Mouse (Mus musculus) hindbrain, embryonic 12.5 days (tissue): ENCODE results near the gene Adgrf3. TPM values are rescaled to one million over a fixed set of nuclear protein-coding genes. Genes with fewer than 3 reads are reported as not detected.
"Not testable (repeated sequence)": the region's sequence is repeated elsewhere in the genome, so short reads cannot be mapped to it uniquely, and the experiment has no call there.

Experiments used
- ATAC-seq: fragments of 200-750 bp; cut with Nextera tagmentation; 2 replicates; pipeline ENCODE4 v1.8.0; 2017; ENCODE audit warnings: moderate TSS enrichment; ENCODE audit not compliant: low FRiP score
- H3K27ac ChIP-seq: fragments of 300-500 bp; sonication (generic); 2 replicates; pipeline ENCODE4 v1.5.1; 2016; ENCODE audit warnings: mild to moderate bottlenecking
- H3K27me3 ChIP-seq: fragments of 300-500 bp; sonication (generic); 2 replicates; pipeline ENCODE4 v1.6.1; 2016; ENCODE audit warnings: mild to moderate bottlenecking
- H3K36me3 ChIP-seq: fragments of 300-500 bp; sonication (generic); 2 replicates; pipeline ENCODE4 v1.6.1; 2016; ENCODE audit warnings: mild to moderate bottlenecking
- H3K4me1 ChIP-seq: fragments of 300-500 bp; sonication (generic); 2 replicates; pipeline ENCODE4 v1.6.1; 2016
- H3K4me2 ChIP-seq: fragments of 300-500 bp; sonication (generic); replicated peaks from 2 replicates; pipeline ENCODE4 v1.6.1; 2016; ENCODE audit warnings: mild to moderate bottlenecking
- H3K4me3 ChIP-seq: fragments of 300-500 bp; sonication (generic); 2 replicates; pipeline ENCODE4 v1.5.1; 2016; ENCODE audit warnings: mild to moderate bottlenecking
- H3K9ac ChIP-seq: fragments of 300-500 bp; sonication (generic); 2 replicates; pipeline ENCODE4 v1.6.1; 2016; ENCODE audit warnings: mild to moderate bottlenecking, moderate library complexity
- H3K9me3 ChIP-seq: fragments of 300-500 bp; sonication (generic); replicated peaks from 2 replicates; pipeline ENCODE4 v1.6.1; 2016; ENCODE audit warnings: mild to moderate bottlenecking
- WGBS: fragments of 180-500 bp; shearing (Covaris S2); methylation state at CpG from one replicate; pipeline ENCODE4 v1.1.7; 2016; 5-methylcytosine and 5-hydroxymethylcytosine counted together
- polyA plus RNA-seq: library from polyadenylated mRNA; unstranded; fragments of >200 nt; fragmentation: Nextera tagmentation; extraction: Ambion mirVana; gene quantifications from 2 replicates; pipeline ENCODE4 v1.2.1, GENCODE M21; 2016

Gene Adgrf3
- polyA plus RNA-seq, 1 experiment from 2014 or later = not detected

GRCm38 (mm10) chr5:30222681-30223080 is 17.2 kb upstream of the Adgrf3 start:
- Histone ChIP-seq H3K27ac (no peak overlapping the region), H3K9ac (no peak overlapping the region), H3K27me3 (no peaks in the 10 kb centered on the region), H3K4me1 (no peaks in the 10 kb centered on the region), H3K4me2 (no peak overlapping the region), H3K9me3 (no peaks in the 10 kb centered on the region), H3K4me3 (no peak overlapping the region), H3K36me3 (no peaks in the 10 kb centered on the region)
- WGBS = 96% methylated on average over 8 of the region's 8 CpGs
- no peak for ATAC-seq

GRCm38 (mm10) chr5:30220666-30221065 is 15.1 kb upstream of the Adgrf3 start:
- Histone ChIP-seq H3K4me3 (no peak overlapping the region), H3K4me2 (no peak overlapping the region), H3K4me1 (no peaks in the 10 kb centered on the region), H3K27me3 (no peaks in the 10 kb centered on the region), H3K9me3 (no peaks in the 10 kb centered on the region), H3K27ac (no peak overlapping the region), H3K9ac (no peak overlapping the region), H3K36me3 (no peaks in the 10 kb centered on the region)
- no peak for ATAC-seq
- 87% methylated on average over 8 of the region's 8 CpGs for WGBS

GRCm38 (mm10) chr5:30219715-30220114 is 14.2 kb upstream of the Adgrf3 start:
- Histone ChIP-seq H3K9ac (no peak overlapping the region), H3K4me1 (no peaks in the 10 kb centered on the region), H3K4me2 (no peak overlapping the region), H3K9me3 (no peaks in the 10 kb centered on the region), H3K36me3 (no peaks in the 10 kb centered on the region), H3K27me3 (no peaks in the 10 kb centered on the region), H3K4me3 (no peak overlapping the region), H3K27ac (no peak overlapping the region)
- no peak for ATAC-seq
- 90% methylated on average over 2 of the region's 2 CpGs for WGBS

- no peaks in the 10 kb centered on the region for H3K27me3 ChIP-seq
- H3K27ac ChIP-seq = no peak overlapping the region
- H3K9me3 ChIP-seq = no peaks in the 10 kb centered on the region
- no peaks in the 10 kb centered on the region for H3K4me1 ChIP-seq
- ATAC-seq = no peak
- no peak overlapping the region for H3K9ac ChIP-seq
- no peaks in the 10 kb centered on the region for H3K36me3 ChIP-seq
- H3K4me2 ChIP-seq = no peak overlapping the region
- no peak overlapping the region for H3K4me3 ChIP-seq
- 81% methylated on average over 5 of the region's 5 CpGs for WGBS
These were observed 10.4 kb upstream of the Adgrf3 start for GRCm38 (mm10) chr5:30215970-30216369.

- Histone ChIP-seq H3K4me1 (no peaks in the 10 kb centered on the region), H3K4me2 (no peak overlapping the region), H3K36me3 (no peaks in the 10 kb centered on the region), H3K9ac (no peak overlapping the region), H3K4me3 (no peak overlapping the region), H3K9me3 (no peaks in the 10 kb centered on the region), H3K27ac (no peak overlapping the region), H3K27me3 (no peaks in the 10 kb centered on the region)
- 19% methylated on average over 4 of the region's 4 CpGs for WGBS
- ATAC-seq = no peak
These were observed 9.4 kb upstream of the Adgrf3 start for GRCm38 (mm10) chr5:30214889-30215288.

GRCm38 (mm10) chr5:30210758-30211157 is 5.2 kb upstream of the Adgrf3 start:
- not testable (repeated sequence) for H3K4me3 ChIP-seq, H3K27ac ChIP-seq, H3K9me3 ChIP-seq, H3K4me1 ChIP-seq, H3K27me3 ChIP-seq, ATAC-seq, H3K36me3 ChIP-seq, H3K9ac ChIP-seq, H3K4me2 ChIP-seq
- 91% methylated on average over 5 of the region's 5 CpGs for WGBS

GRCm38 (mm10) chr5:30207276-30207675 is 1.8 kb upstream of the Adgrf3 start:
- Histone ChIP-seq H3K4me1 (no peaks in the 10 kb centered on the region), H3K9me3 (no peaks in the 10 kb centered on the region), H3K27ac (no peak overlapping the region), H3K36me3 (no peaks in the 10 kb centered on the region), H3K4me3 (no peak overlapping the region), H3K27me3 (no peaks in the 10 kb centered on the region), H3K9ac (no peak overlapping the region), H3K4me2 (no peak overlapping the region)
- no peak for ATAC-seq
- 71% methylated on average over 6 of the region's 6 CpGs for WGBS

GRCm38 (mm10) chr5:30205034-30205433 is 488 bp downstream of the Adgrf3 start:
- no peaks in the 10 kb centered on the region for H3K4me1 ChIP-seq
- no peak overlapping the region for H3K9ac ChIP-seq
- H3K4me3 ChIP-seq = no peak overlapping the region
- H3K4me2 ChIP-seq = no peak overlapping the region
- H3K9me3 ChIP-seq = no peaks in the 10 kb centered on the region
- WGBS = 68% methylated on average over 3 of the region's 3 CpGs
- H3K36me3 ChIP-seq = no peaks in the 10 kb centered on the region
- no peaks in the 10 kb centered on the region for H3K27me3 ChIP-seq
- ATAC-seq = no peak
- H3K27ac ChIP-seq = no peak overlapping the region

GRCm38 (mm10) chr5:30204441-30204840 is 1.1 kb downstream of the Adgrf3 start:
- Histone ChIP-seq H3K27me3 (no peaks in the 10 kb centered on the region), H3K27ac (no peak overlapping the region), H3K4me3 (no peak overlapping the region), H3K4me2 (no peak overlapping the region), H3K4me1 (no peaks in the 10 kb centered on the region), H3K36me3 (no peaks in the 10 kb centered on the region), H3K9ac (no peak overlapping the region), H3K9me3 (no peaks in the 10 kb centered on the region)
- ATAC-seq = no peak
- 56% methylated on average over 1 of the region's 1 CpGs for WGBS

- no peak overlapping the region for H3K4me3 ChIP-seq
- 83% methylated on average over 10 of the region's 10 CpGs for WGBS
- no peaks in the 10 kb centered on the region for H3K36me3 ChIP-seq
- no peak for ATAC-seq
- no peak overlapping the region for H3K4me2 ChIP-seq
- no peaks in the 10 kb centered on the region for H3K27me3 ChIP-seq
- H3K9me3 ChIP-seq = no peaks in the 10 kb centered on the region
- H3K4me1 ChIP-seq = no peaks in the 10 kb centered on the region
- no peak overlapping the region for H3K27ac ChIP-seq
- H3K9ac ChIP-seq = no peak overlapping the region
These were observed 2.2 kb downstream of the Adgrf3 start for GRCm38 (mm10) chr5:30203216-30203885.

- no peak overlapping the region for H3K27ac ChIP-seq
- H3K9me3 ChIP-seq = no peaks in the 10 kb centered on the region
- H3K4me3 ChIP-seq = no peak overlapping the region
- H3K4me2 ChIP-seq = no peak overlapping the region
- no peak for ATAC-seq
- no peaks in the 10 kb centered on the region for H3K36me3 ChIP-seq
- no peak overlapping the region for H3K9ac ChIP-seq
- H3K27me3 ChIP-seq = no peaks in the 10 kb centered on the region
- WGBS = 94% methylated on average over 7 of the region's 7 CpGs
- no peaks in the 10 kb centered on the region for H3K4me1 ChIP-seq
These were observed 3.3 kb downstream of the Adgrf3 start for GRCm38 (mm10) chr5:30202221-30202620.

GRCm38 (mm10) chr5:30201521-30201920 is 4.0 kb downstream of the Adgrf3 start:
- Histone ChIP-seq H3K36me3 (no peaks in the 10 kb centered on the region), H3K27ac (no peak overlapping the region), H3K4me3 (no peak overlapping the region), H3K4me1 (no peaks in the 10 kb centered on the region), H3K4me2 (no peak overlapping the region), H3K27me3 (no peaks in the 10 kb centered on the region), H3K9me3 (no peaks in the 10 kb centered on the region), H3K9ac (no peak overlapping the region)
- no peak for ATAC-seq
- 55% methylated on average over 5 of the region's 5 CpGs for WGBS

- WGBS = 75% methylated on average over 7 of the region's 7 CpGs
- H3K9ac ChIP-seq = no peak overlapping the region
- H3K36me3 ChIP-seq = no peaks in the 10 kb centered on the region
These were observed 7.3 kb downstream of the Adgrf3 start for GRCm38 (mm10) chr5:30198257-30198656.

More at GRCm38 (mm10) chr5:30198257-30198656, 7.3 kb downstream of the Adgrf3 start:
- H3K4me1 ChIP-seq = no peaks in the 10 kb centered on the region
- ATAC-seq = no peak
- H3K9me3 ChIP-seq = no peaks in the 10 kb centered on the region
- H3K27me3 ChIP-seq = no peaks in the 10 kb centered on the region
- H3K27ac ChIP-seq = no peak overlapping the region
- H3K4me3 ChIP-seq = no peak overlapping the region
- no peak overlapping the region for H3K4me2 ChIP-seq
